Mouse (Mus musculus): Measurements from ENCODE around the gene Spata1. TPM values are rescaled to one million over a fixed set of nuclear protein-coding genes. Genes with fewer than 3 reads are reported as not detected.

The Spata1 gene
- total and polyA plus RNA-seq, 3 experiments = 1.2 to 2.3 (median 1.4) TPM

GRCm38 (mm10) chr3:146444880-146445279 is 54.7 kb downstream of the Spata1 start:
- no peaks in the 10 kb centered on the region for H3K4me1 ChIP-seq (ENCODE audit: control insufficient read depth, insufficient read depth, low read length)
- no peaks in the 10 kb centered on the region for H3K79me2 ChIP-seq (replicated peaks; ENCODE audit: control insufficient read depth, insufficient read depth, low read length)
- H3K36me3 ChIP-seq (ENCODE audit: control insufficient read depth, insufficient read depth, low read length) = no peaks in the 10 kb centered on the region
- H3K27ac ChIP-seq = no peak overlapping the region
- TF ChIP-seq EP300 (IDR thresholded peaks at IDR 0.05; ENCODE audit: insufficient read depth, low read depth, low read length) (no peak), CTCF (IDR thresholded peaks at IDR 0.05) (no peak), POLR2A (IDR thresholded peaks at IDR 0.05; ENCODE audit: insufficient read depth, low read depth, low read length) (no peak)
- no peaks in the 10 kb centered on the region for H3K27me3 ChIP-seq (ENCODE audit: control insufficient read depth, insufficient read depth, low read length)
- no peak overlapping the region for H3K4me3 ChIP-seq
- intact Hi-C loops (cut with DNase I) = no loop called here
- WGBS = 86% methylated on average over 7 of the region's 7 CpGs
- peak in 1 of 2 experiments; percentile 17 for DNase-seq
- no peak overlapping the region for H3K9ac ChIP-seq (ENCODE audit: low read depth, low read length)

- intact Hi-C loops (cut with DNase I) = no loop called here
- DNase-seq = no peak
- H3K4me1 ChIP-seq (ENCODE audit: control insufficient read depth, insufficient read depth, low read length) = no peaks in the 10 kb centered on the region
- H3K36me3 ChIP-seq (ENCODE audit: control insufficient read depth, insufficient read depth, low read length) = no peaks in the 10 kb centered on the region
- TF ChIP-seq CTCF (IDR thresholded peaks at IDR 0.05) = no peak
- no peak for TF ChIP-seq POLR2A (IDR thresholded peaks at IDR 0.05; ENCODE audit: insufficient read depth, low read depth, low read length)
- TF ChIP-seq EP300 (IDR thresholded peaks at IDR 0.05; ENCODE audit: insufficient read depth, low read depth, low read length) = no peak
- H3K27ac ChIP-seq = no peak overlapping the region
- H3K79me2 ChIP-seq (replicated peaks; ENCODE audit: control insufficient read depth, insufficient read depth, low read length) = no peaks in the 10 kb centered on the region
- H3K4me3 ChIP-seq = no peak overlapping the region
- no peak overlapping the region for H3K9ac ChIP-seq (ENCODE audit: low read depth, low read length)
- no peaks in the 10 kb centered on the region for H3K27me3 ChIP-seq (ENCODE audit: control insufficient read depth, insufficient read depth, low read length)
- 94% methylated on average over 7 of the region's 7 CpGs for WGBS
Observed at GRCm38 (mm10) chr3:146443380-146443779, 56.2 kb downstream of the Spata1 start.

- 95% methylated on average over 8 of the region's 8 CpGs for WGBS
- intact Hi-C loops (cut with DNase I) = no loop called here
- no peak for DNase-seq
- TF ChIP-seq EP300 (IDR thresholded peaks at IDR 0.05; ENCODE audit: insufficient read depth, low read depth, low read length) (no peak), CTCF (IDR thresholded peaks at IDR 0.05) (no peak), POLR2A (IDR thresholded peaks at IDR 0.05; ENCODE audit: insufficient read depth, low read depth, low read length) (no peak)
- no peak overlapping the region for H3K27ac ChIP-seq
- H3K79me2 ChIP-seq (replicated peaks; ENCODE audit: control insufficient read depth, insufficient read depth, low read length) = no peaks in the 10 kb centered on the region
- no peaks in the 10 kb centered on the region for H3K27me3 ChIP-seq (ENCODE audit: control insufficient read depth, insufficient read depth, low read length)
- H3K9ac ChIP-seq (ENCODE audit: low read depth, low read length) = no peak overlapping the region
- H3K4me1 ChIP-seq (ENCODE audit: control insufficient read depth, insufficient read depth, low read length) = no peaks in the 10 kb centered on the region
- no peaks in the 10 kb centered on the region for H3K36me3 ChIP-seq (ENCODE audit: control insufficient read depth, insufficient read depth, low read length)
- H3K4me3 ChIP-seq = no peak overlapping the region
Observed at GRCm38 (mm10) chr3:146442936-146443335, 56.6 kb downstream of the Spata1 start.

- no peak for TF ChIP-seq EP300 (IDR thresholded peaks at IDR 0.05; ENCODE audit: insufficient read depth, low read depth, low read length)
- TF ChIP-seq POLR2A (IDR thresholded peaks at IDR 0.05; ENCODE audit: insufficient read depth, low read depth, low read length) = no peak
- TF ChIP-seq CTCF (IDR thresholded peaks at IDR 0.05) = no peak
- 90% methylated on average over 7 of the region's 7 CpGs for WGBS
- intact Hi-C loops (cut with DNase I) = no loop called here
- Histone ChIP-seq H3K79me2 (replicated peaks; ENCODE audit: control insufficient read depth, insufficient read depth, low read length) (no peaks in the 10 kb centered on the region), H3K9ac (ENCODE audit: low read depth, low read length) (no peak overlapping the region), H3K27ac (no peak overlapping the region), H3K27me3 (ENCODE audit: control insufficient read depth, insufficient read depth, low read length) (no peaks in the 10 kb centered on the region), H3K4me1 (ENCODE audit: control insufficient read depth, insufficient read depth, low read length) (no peaks in the 10 kb centered on the region), H3K36me3 (ENCODE audit: control insufficient read depth, insufficient read depth, low read length) (no peaks in the 10 kb centered on the region), H3K4me3 (no peak overlapping the region)
- DNase-seq = no peak
Observed at GRCm38 (mm10) chr3:146442484-146442883, 57.1 kb downstream of the Spata1 start.

GRCm38 (mm10) chr3:146440422-146440821 is 59.1 kb downstream of the Spata1 start:
- TF ChIP-seq CTCF (IDR thresholded peaks at IDR 0.05) (no peak), EP300 (IDR thresholded peaks at IDR 0.05; ENCODE audit: insufficient read depth, low read depth, low read length) (no peak), POLR2A (IDR thresholded peaks at IDR 0.05; ENCODE audit: insufficient read depth, low read depth, low read length) (no peak)
- Histone ChIP-seq H3K4me1 (ENCODE audit: control insufficient read depth, insufficient read depth, low read length) (no peaks in the 10 kb centered on the region), H3K4me3 (no peak overlapping the region), H3K9ac (ENCODE audit: low read depth, low read length) (no peak overlapping the region), H3K79me2 (replicated peaks; ENCODE audit: control insufficient read depth, insufficient read depth, low read length) (no peaks in the 10 kb centered on the region), H3K27ac (no peak overlapping the region), H3K27me3 (ENCODE audit: control insufficient read depth, insufficient read depth, low read length) (no peaks in the 10 kb centered on the region), H3K36me3 (ENCODE audit: control insufficient read depth, insufficient read depth, low read length) (no peaks in the 10 kb centered on the region)
- intact Hi-C loops (cut with DNase I) = no loop called here
- no peak for DNase-seq
- 73% methylated on average over 7 of the region's 7 CpGs for WGBS

- no peaks in the 10 kb centered on the region for H3K79me2 ChIP-seq (replicated peaks; ENCODE audit: control insufficient read depth, insufficient read depth, low read length)
- no peaks in the 10 kb centered on the region for H3K36me3 ChIP-seq (ENCODE audit: control insufficient read depth, insufficient read depth, low read length)
- H3K27ac ChIP-seq = no peak overlapping the region
- no peak overlapping the region for H3K9ac ChIP-seq (ENCODE audit: low read depth, low read length)
- TF ChIP-seq EP300 (IDR thresholded peaks at IDR 0.05; ENCODE audit: insufficient read depth, low read depth, low read length) = no peak
- no peak for TF ChIP-seq CTCF (IDR thresholded peaks at IDR 0.05)
- TF ChIP-seq POLR2A (IDR thresholded peaks at IDR 0.05; ENCODE audit: insufficient read depth, low read depth, low read length) = no peak
- no peak for DNase-seq
- no peak overlapping the region for H3K4me3 ChIP-seq
- H3K4me1 ChIP-seq (ENCODE audit: control insufficient read depth, insufficient read depth, low read length) = no peaks in the 10 kb centered on the region
- H3K27me3 ChIP-seq (ENCODE audit: control insufficient read depth, insufficient read depth, low read length) = no peaks in the 10 kb centered on the region
- WGBS = 94% methylated on average over 12 of the region's 12 CpGs
- intact Hi-C loops (cut with DNase I) = no loop called here
Observed at GRCm38 (mm10) chr3:146440011-146440410, 59.5 kb downstream of the Spata1 start.
